Mouse (Mus musculus): ENCODE measurements around the gene Me1. TPM values are rescaled to one million over a fixed set of nuclear protein-coding genes. Genes with fewer than 3 reads are reported as not detected.
A peak's percentile ranks its signal among the peaks of the same experiment; 100 is the strongest.

The Me1 gene
- polyA plus RNA-seq, 1 experiment from 2014 or later, result 18.9 TPM

GRCm38 (mm10) chr9:86683713-86684209 is 12.0 kb downstream of the Me1 start:
- no peaks in the 10 kb centered on the region for H3K4me1 ChIP-seq (ENCODE audit: control insufficient read depth, insufficient read depth, low read length)
- DNase-seq (ENCODE audit: low spot score), result peak; percentile 43

GRCm38 (mm10) chr9:86682844-86683243 is 12.9 kb downstream of the Me1 start:
- ATAC-seq (replicated peaks; ENCODE audit: insufficient number of reproducible peaks, low FRiP score, low TSS enrichment, low read depth), result no peak
- H3K27ac ChIP-seq (replicated peaks; ENCODE audit: low read depth, low read length), result no peak overlapping the region

More at GRCm38 (mm10) chr9:86683713-86684209, 12.0 kb downstream of the Me1 start:
- WGBS, result 36% methylated on average over 8 of the region's 8 CpGs
- no peak overlapping the region for H3K9ac ChIP-seq (replicated peaks; ENCODE audit: low read length)
- ATAC-seq (replicated peaks; ENCODE audit: insufficient number of reproducible peaks, low FRiP score, low TSS enrichment, low read depth), result no peak
- no peak overlapping the region for H3K4me2 ChIP-seq (ENCODE audit: low read depth, low read length)
- H3K4me3 ChIP-seq (ENCODE audit: low read depth, low read length), result no peak overlapping the region
- H3K27me3 ChIP-seq (ENCODE audit: control insufficient read depth, insufficient read depth, low read length), result no peaks in the 10 kb centered on the region
- H3K27ac ChIP-seq (replicated peaks; ENCODE audit: low read depth, low read length), result no peak overlapping the region
- no peaks in the 10 kb centered on the region for H3K36me3 ChIP-seq (replicated peaks; ENCODE audit: control insufficient read depth, insufficient read depth, low read depth, low read length)
- no peaks in the 10 kb centered on the region for H3K9me3 ChIP-seq (replicated peaks; ENCODE audit: control insufficient read depth, low read length)

GRCm38 (mm10) chr9:86682278-86682677 is 13.5 kb downstream of the Me1 start:
- H3K27me3 ChIP-seq (ENCODE audit: control insufficient read depth, insufficient read depth, low read length), result no peaks in the 10 kb centered on the region
- ATAC-seq (replicated peaks; ENCODE audit: insufficient number of reproducible peaks, low FRiP score, low TSS enrichment, low read depth) (no peak), DNase-seq (ENCODE audit: low spot score) (no peak)
- no peak overlapping the region for H3K4me3 ChIP-seq (ENCODE audit: low read depth, low read length)
- no peak overlapping the region for H3K27ac ChIP-seq (replicated peaks; ENCODE audit: low read depth, low read length)
- no peaks in the 10 kb centered on the region for H3K4me1 ChIP-seq (ENCODE audit: control insufficient read depth, insufficient read depth, low read length)
- H3K36me3 ChIP-seq (replicated peaks; ENCODE audit: control insufficient read depth, insufficient read depth, low read depth, low read length), result no peaks in the 10 kb centered on the region
- no peak overlapping the region for H3K4me2 ChIP-seq (ENCODE audit: low read depth, low read length)
- no peaks in the 10 kb centered on the region for H3K9me3 ChIP-seq (replicated peaks; ENCODE audit: control insufficient read depth, low read length)
- H3K9ac ChIP-seq (replicated peaks; ENCODE audit: low read length), result no peak overlapping the region
- WGBS, result 91% methylated on average over 4 of the region's 4 CpGs

More at GRCm38 (mm10) chr9:86682844-86683243, 12.9 kb downstream of the Me1 start:
- DNase-seq (ENCODE audit: low spot score), result no peak
- WGBS, result 62% methylated on average over 6 of the region's 6 CpGs
- Histone ChIP-seq H3K27me3 (ENCODE audit: control insufficient read depth, insufficient read depth, low read length) (no peaks in the 10 kb centered on the region), H3K36me3 (replicated peaks; ENCODE audit: control insufficient read depth, insufficient read depth, low read depth, low read length) (no peaks in the 10 kb centered on the region), H3K4me1 (ENCODE audit: control insufficient read depth, insufficient read depth, low read length) (no peaks in the 10 kb centered on the region), H3K4me3 (ENCODE audit: low read depth, low read length) (no peak overlapping the region), H3K4me2 (ENCODE audit: low read depth, low read length) (no peak overlapping the region), H3K9me3 (replicated peaks; ENCODE audit: control insufficient read depth, low read length) (no peaks in the 10 kb centered on the region), H3K9ac (replicated peaks; ENCODE audit: low read length) (no peak overlapping the region)

- ATAC-seq (replicated peaks; ENCODE audit: insufficient number of reproducible peaks, low FRiP score, low TSS enrichment, low read depth) (no peak), DNase-seq (ENCODE audit: low spot score) (no peak)
- Histone ChIP-seq H3K27ac (replicated peaks; ENCODE audit: low read depth, low read length) (no peak overlapping the region), H3K4me2 (ENCODE audit: low read depth, low read length) (no peak overlapping the region), H3K9me3 (replicated peaks; ENCODE audit: control insufficient read depth, low read length) (no peaks in the 10 kb centered on the region), H3K4me1 (ENCODE audit: control insufficient read depth, insufficient read depth, low read length) (no peaks in the 10 kb centered on the region), H3K4me3 (ENCODE audit: low read depth, low read length) (no peak overlapping the region), H3K9ac (replicated peaks; ENCODE audit: low read length) (no peak overlapping the region), H3K36me3 (replicated peaks; ENCODE audit: control insufficient read depth, insufficient read depth, low read depth, low read length) (no peaks in the 10 kb centered on the region), H3K27me3 (ENCODE audit: control insufficient read depth, insufficient read depth, low read length) (no peaks in the 10 kb centered on the region)
- 92% methylated on average over 6 of the region's 6 CpGs for WGBS
These were observed 15.3 kb downstream of the Me1 start for GRCm38 (mm10) chr9:86680431-86680830.

- ATAC-seq (replicated peaks; ENCODE audit: insufficient number of reproducible peaks, low FRiP score, low TSS enrichment, low read depth), result no peak
- DNase-seq (ENCODE audit: low spot score), result no peak
- Histone ChIP-seq H3K9me3 (replicated peaks; ENCODE audit: control insufficient read depth, low read length) (no peaks in the 10 kb centered on the region), H3K27me3 (ENCODE audit: control insufficient read depth, insufficient read depth, low read length) (no peaks in the 10 kb centered on the region), H3K4me2 (ENCODE audit: low read depth, low read length) (no peak overlapping the region), H3K27ac (replicated peaks; ENCODE audit: low read depth, low read length) (no peak overlapping the region), H3K4me1 (ENCODE audit: control insufficient read depth, insufficient read depth, low read length) (no peaks in the 10 kb centered on the region), H3K9ac (replicated peaks; ENCODE audit: low read length) (no peak overlapping the region), H3K36me3 (replicated peaks; ENCODE audit: control insufficient read depth, insufficient read depth, low read depth, low read length) (no peaks in the 10 kb centered on the region), H3K4me3 (ENCODE audit: low read depth, low read length) (no peak overlapping the region)
- 87% methylated on average over 11 of the region's 11 CpGs for WGBS
These were observed 15.8 kb downstream of the Me1 start for GRCm38 (mm10) chr9:86679843-86680417.

- no peaks in the 10 kb centered on the region for H3K36me3 ChIP-seq (replicated peaks; ENCODE audit: control insufficient read depth, insufficient read depth, low read depth, low read length)
- ATAC-seq (replicated peaks; ENCODE audit: insufficient number of reproducible peaks, low FRiP score, low TSS enrichment, low read depth) (no peak), DNase-seq (ENCODE audit: low spot score) (no peak)
- H3K4me2 ChIP-seq (ENCODE audit: low read depth, low read length), result no peak overlapping the region
- no peak overlapping the region for H3K27ac ChIP-seq (replicated peaks; ENCODE audit: low read depth, low read length)
- H3K9ac ChIP-seq (replicated peaks; ENCODE audit: low read length), result no peak overlapping the region
- H3K9me3 ChIP-seq (replicated peaks; ENCODE audit: control insufficient read depth, low read length), result no peaks in the 10 kb centered on the region
- H3K4me1 ChIP-seq (ENCODE audit: control insufficient read depth, insufficient read depth, low read length), result no peaks in the 10 kb centered on the region
- H3K27me3 ChIP-seq (ENCODE audit: control insufficient read depth, insufficient read depth, low read length), result no peaks in the 10 kb centered on the region
- H3K4me3 ChIP-seq (ENCODE audit: low read depth, low read length), result no peak overlapping the region
- 87% methylated on average over 3 of the region's 3 CpGs for WGBS
These were observed 19.5 kb downstream of the Me1 start for GRCm38 (mm10) chr9:86676246-86676645.

GRCm38 (mm10) chr9:86675426-86675825 is 20.3 kb downstream of the Me1 start:
- Histone ChIP-seq H3K9ac (replicated peaks; ENCODE audit: low read length) (no peak overlapping the region), H3K27me3 (ENCODE audit: control insufficient read depth, insufficient read depth, low read length) (no peaks in the 10 kb centered on the region), H3K4me1 (ENCODE audit: control insufficient read depth, insufficient read depth, low read length) (no peaks in the 10 kb centered on the region), H3K27ac (replicated peaks; ENCODE audit: low read depth, low read length) (no peak overlapping the region), H3K4me2 (ENCODE audit: low read depth, low read length) (no peak overlapping the region), H3K9me3 (replicated peaks; ENCODE audit: control insufficient read depth, low read length) (no peaks in the 10 kb centered on the region), H3K36me3 (replicated peaks; ENCODE audit: control insufficient read depth, insufficient read depth, low read depth, low read length) (no peaks in the 10 kb centered on the region), H3K4me3 (ENCODE audit: low read depth, low read length) (no peak overlapping the region)
- no peak for DNase-seq (ENCODE audit: low spot score)
- 88% methylated on average over 2 of the region's 2 CpGs for WGBS
- ATAC-seq (replicated peaks; ENCODE audit: insufficient number of reproducible peaks, low FRiP score, low TSS enrichment, low read depth), result no peak

- ATAC-seq (replicated peaks; ENCODE audit: insufficient number of reproducible peaks, low FRiP score, low TSS enrichment, low read depth), result no peak
These were observed 22.8 kb downstream of the Me1 start for GRCm38 (mm10) chr9:86672907-86673472.

More at GRCm38 (mm10) chr9:86672907-86673472, 22.8 kb downstream of the Me1 start:
- DNase-seq (ENCODE audit: low spot score), result peak; percentile 28
- no peak overlapping the region for H3K27ac ChIP-seq (replicated peaks; ENCODE audit: low read depth, low read length)
- H3K9ac ChIP-seq (replicated peaks; ENCODE audit: low read length), result no peak overlapping the region
- no peaks in the 10 kb centered on the region for H3K4me1 ChIP-seq (ENCODE audit: control insufficient read depth, insufficient read depth, low read length)
- H3K36me3 ChIP-seq (replicated peaks; ENCODE audit: control insufficient read depth, insufficient read depth, low read depth, low read length), result no peaks in the 10 kb centered on the region
- H3K27me3 ChIP-seq (ENCODE audit: control insufficient read depth, insufficient read depth, low read length), result no peaks in the 10 kb centered on the region
- H3K9me3 ChIP-seq (replicated peaks; ENCODE audit: control insufficient read depth, low read length), result no peaks in the 10 kb centered on the region
- WGBS, result 39% methylated on average over 5 of the region's 5 CpGs
- no peak overlapping the region for H3K4me2 ChIP-seq (ENCODE audit: low read depth, low read length)
- H3K4me3 ChIP-seq (ENCODE audit: low read depth, low read length), result no peak overlapping the region
